In genomic region chr9:15365856-15366255, GRCm38 (mm10) we compare ENCODE assay signal across 8 mouse cellular contexts. TPM values are rescaled to one million over a fixed set of nuclear protein-coding genes. Genes with fewer than 3 reads are reported as not detected.
A peak's percentile ranks its signal among the peaks of the same experiment; 100 is the strongest.
DNase-seq lines count a peak whose midpoint lies in the region; ATAC-seq and TF ChIP-seq lines count a peak whose summit lies in the region.

No protein-coding gene starts in this region.

- no peaks in the 10 kb centered on the region for H3K4me1 ChIP-seq in forebrain, embryonic 13.5 days
- H3K4me1 ChIP-seq in midbrain, embryonic 13.5 days (replicated peaks), result no peaks in the 10 kb centered on the region

- no peaks in the 10 kb centered on the region; the same call in 1 of the 2 replicates for H3K27me3 ChIP-seq in forebrain, embryonic 13.5 days
- peaks cover 4% of the 10 kb centered on the region; the same call in 1 of the 2 replicates for H3K27me3 ChIP-seq in midbrain, embryonic 13.5 days

- no peak overlapping the region for H3K4me3 ChIP-seq in layer of hippocampus, adult 2 months
- no peak overlapping the region for H3K4me3 ChIP-seq in forebrain, embryonic 13.5 days
- no peak overlapping the region for H3K4me3 ChIP-seq in midbrain, embryonic 13.5 days (replicated peaks)

- H3K4me2 ChIP-seq in forebrain, embryonic 13.5 days, result no peak overlapping the region
- no peak overlapping the region for H3K4me2 ChIP-seq in midbrain, embryonic 13.5 days (replicated peaks)

- no peaks in the 10 kb centered on the region for H3K36me3 ChIP-seq in forebrain, embryonic 13.5 days (ENCODE audit: poor library complexity, severe bottlenecking)
- H3K36me3 ChIP-seq in midbrain, embryonic 13.5 days, result no peaks in the 10 kb centered on the region

- no peak overlapping the region for H3K9ac ChIP-seq in forebrain, embryonic 13.5 days
- no peak overlapping the region for H3K9ac ChIP-seq in midbrain, embryonic 13.5 days (replicated peaks)

- H3K27ac ChIP-seq in layer of hippocampus, adult 2 months, result no peak overlapping the region
- no peak overlapping the region for H3K27ac ChIP-seq in forebrain, embryonic 13.5 days
- H3K27ac ChIP-seq in midbrain, embryonic 13.5 days, result no peak overlapping the region

- WGBS in forebrain, embryonic 13.5 days, result 93% methylated on average over 1 of the region's 1 CpGs
- 90% methylated on average over 1 of the region's 1 CpGs for WGBS in midbrain, embryonic 13.5 days

- peak; percentile 85 for TF ChIP-seq CTCF in layer of hippocampus, adult 2 months (conservative IDR thresholded peaks at IDR 0.05)

- DNase-seq in layer of hippocampus, adult 2 months (ENCODE audit: low spot score in 2 of 2), result peak in 1 of 2 experiments; percentile 29
- DNase-seq in layer of hippocampus, adult 11-12 months (ENCODE audit: low spot score), result no peak
- DNase-seq in NIH3T3 (ENCODE audit: low read depth), result peak; percentile 53
- DNase-seq in adrenal gland, postnatal 10 days, result no peak
- DNase-seq in cerebellum, adult 9-10 months, result no peak
- DNase-seq in urinary bladder, postnatal 4 days (ENCODE audit: low spot score in 2 of 2), result no peak

- peak; percentile 82 for ATAC-seq in forebrain, embryonic 13.5 days
- ATAC-seq in midbrain, embryonic 13.5 days, result peak; percentile 60; the same call in 1 of the 2 replicates

- H3K9me3 ChIP-seq in forebrain, embryonic 13.5 days (replicated peaks), result no peaks in the 10 kb centered on the region
- H3K9me3 ChIP-seq in midbrain, embryonic 13.5 days, result no peaks in the 10 kb centered on the region

RNA-seq across cellular contexts. Expression of gene Cep295, which starts 8.3 kb away (rescaled TPM):
- total RNA-seq in layer of hippocampus, adult 2 months (2021), result 10 to 100 TPM; 23.1 to 24.6 TPM
- polyA plus RNA-seq in forebrain, embryonic 13.5 days (2015; fragmentation: Nextera tagmentation; extraction: Ambion mirVana), result 19.2 and 19.3 TPM in 2 replicates
- 17.3 and 18.5 TPM in 2 replicates for polyA plus RNA-seq in midbrain, embryonic 13.5 days (2015; fragmentation: Nextera tagmentation; extraction: Ambion mirVana)
- total RNA-seq in adrenal gland, postnatal 10 days (2021), result 10 to 100 TPM; 12.4 to 18.6 TPM

RNA-seq across cellular contexts. Expression of gene 4931406C07Rik, which starts 59.6 kb away (rescaled TPM):
- 10 to 100 TPM; 17.2 to 20.0 TPM for total RNA-seq in layer of hippocampus, adult 2 months (2021)
- polyA plus RNA-seq in forebrain, embryonic 13.5 days (2015; fragmentation: Nextera tagmentation; extraction: Ambion mirVana), result 9.3 and 10.0 TPM in 2 replicates
- 12.7 and 13.4 TPM in 2 replicates for polyA plus RNA-seq in midbrain, embryonic 13.5 days (2015; fragmentation: Nextera tagmentation; extraction: Ambion mirVana)
- total RNA-seq in adrenal gland, postnatal 10 days (2021), result 100 to 1,000 TPM; 126 to 134 TPM

RNA-seq across cellular contexts. Expression of gene Taf1d, which starts 59.8 kb away (rescaled TPM):
- total RNA-seq in layer of hippocampus, adult 2 months (2021), result 10 to 100 TPM; 33.2 to 33.5 TPM
- polyA plus RNA-seq in forebrain, embryonic 13.5 days (2015; fragmentation: Nextera tagmentation; extraction: Ambion mirVana), result 64.8 and 66.2 TPM in 2 replicates
- 55.7 and 57.7 TPM in 2 replicates for polyA plus RNA-seq in midbrain, embryonic 13.5 days (2015; fragmentation: Nextera tagmentation; extraction: Ambion mirVana)
- total RNA-seq in adrenal gland, postnatal 10 days (2021), result 100 to 1,000 TPM in 1 of 2 experiments, 10 to 100 TPM in 1; 97.2 to 112 TPM

Comparison
In these comparisons a context has a peak if more than half of its experiments do, and no peak if none do; other contexts are left out.
1. RNA of gene 4931406C07Rik, which starts 59.6 kb away (total RNA-seq): 126 to 134 TPM in adrenal gland, postnatal 10 days; 17.2 to 20.0 TPM in layer of hippocampus, adult 2 months; every median in the first group is over 4 times any median in the second.